Mouse (Mus musculus) kidney, adult 2 months (tissue): Measurements from ENCODE around the gene Prlh.

ENCODE experiments used
- CTCF ChIP-seq: fragments of 200-500 bp; conservative IDR thresholded peaks from 2 replicates; pipeline ENCODE4 v1.5.1; 2011; ENCODE audit warnings: low read depth, mild to moderate bottlenecking, control low read depth, low read length, moderate library complexity, mixed read lengths; ENCODE audit not compliant: insufficient read depth, insufficient read length
- POLR2A ChIP-seq: fragments of 200-500 bp; IDR thresholded peaks from one replicate; pipeline ENCODE4 v1.6.1; 2011; ENCODE audit warnings: low read depth, low read length, control low read depth

- TF ChIP-seq POLR2A (no peak), CTCF (no peak)
Observed at GRCm38 (mm10) chr1:91002641-91003040, 49.7 kb downstream of the Prlh start.
